In the genomic region with DNA sequence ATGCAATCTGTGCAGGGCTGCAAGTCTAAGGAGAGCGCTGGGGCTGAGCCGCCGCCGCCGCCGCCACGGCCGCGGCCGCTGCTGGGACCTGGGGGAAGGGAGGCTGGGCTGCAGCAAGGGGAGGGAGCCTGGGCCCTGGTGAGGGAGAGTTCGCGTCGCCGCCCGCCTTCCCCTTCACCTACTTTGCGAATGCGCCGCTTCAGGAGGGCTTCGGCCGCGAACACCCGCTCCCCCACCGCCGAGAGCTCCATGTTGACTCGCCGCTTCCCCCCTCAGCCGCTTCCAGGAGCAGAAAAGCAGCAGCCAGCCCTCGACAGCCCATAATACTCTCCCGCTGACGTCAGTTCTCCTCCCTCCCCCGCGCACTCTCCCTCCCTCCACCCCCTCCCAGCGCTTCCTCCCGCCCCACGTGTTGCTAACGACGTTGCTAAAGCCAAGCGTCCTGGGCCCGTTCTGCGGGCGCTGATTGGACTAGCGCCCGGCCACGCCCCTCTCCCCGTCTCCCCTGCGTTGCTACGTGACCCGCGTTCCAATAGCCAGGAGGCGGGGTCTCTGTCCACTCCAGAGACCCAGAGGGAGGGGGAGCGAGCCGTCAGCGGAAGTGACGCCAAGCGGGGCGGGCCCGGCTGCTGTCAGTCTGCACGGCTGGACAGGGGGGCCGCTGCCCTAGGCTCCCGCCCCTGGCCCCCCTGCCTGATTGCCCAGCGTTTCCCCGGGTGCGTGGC, we compare ENCODE assay signal across 8 mouse cellular contexts. TPM values are rescaled to one million over a fixed set of nuclear protein-coding genes. Genes with fewer than 3 reads are reported as not detected.
DNase-seq lines count a peak whose midpoint lies in the region; ATAC-seq lines count a peak whose summit lies in the region.

A gene (minus strand): TSS at position 370 of the 725 bp plus-strand sequence.

- ATAC-seq in hindbrain, embryonic 13.5 days (ENCODE audit: low FRiP score): peak; percentile 90

- peak within 1 kb of the TSS; percentile 74 for H3K4me3 ChIP-seq in hindbrain, embryonic 13.5 days

- peaks cover 7% of the 10 kb centered on the region for H3K36me3 ChIP-seq in hindbrain, embryonic 13.5 days

- no peaks in the 10 kb centered on the region for H3K9me3 ChIP-seq in hindbrain, embryonic 13.5 days

- under 1% methylated on average over 58 of the region's 63 CpGs for WGBS in hindbrain, embryonic 13.5 days

- H3K4me1 ChIP-seq in hindbrain, embryonic 13.5 days (replicated peaks): peaks cover 73% of the 10 kb centered on the region

- H3K9ac ChIP-seq in hindbrain, embryonic 13.5 days: peak within 1 kb of the TSS; percentile 89

- peak within 1 kb of the TSS; percentile 86 for H3K4me2 ChIP-seq in hindbrain, embryonic 13.5 days

- H3K27me3 ChIP-seq in hindbrain, embryonic 13.5 days: peaks cover 82% of the 10 kb centered on the region

- peak; percentile 100 for DNase-seq in NIH3T3 (ENCODE audit: low read depth)
- peak; percentile 100 for DNase-seq in cerebellum, postnatal 10 days
- DNase-seq in frontal cortex, postnatal 10 days (ENCODE audit: low spot score in 2 of 2): peak; percentile 100
- DNase-seq in layer of hippocampus, postnatal 25 days (ENCODE audit: extremely low spot score in 1 of 2, low spot score in 1 of 2): peak; percentile 96 to 97
- DNase-seq in lung, postnatal 25 days (ENCODE audit: low spot score): peak; percentile 99
- DNase-seq in retina, embryonic 14.5 days (ENCODE audit: low spot score): peak; percentile 100
- peak; percentile 99 for DNase-seq in thymus, postnatal 4 days

- H3K27ac ChIP-seq in hindbrain, embryonic 13.5 days: peak within 1 kb of the TSS; percentile 94

RNA-seq across cellular contexts. Expression of the gene that starts here (rescaled TPM):
- 10.0 and 11.1 TPM in 2 replicates for polyA plus RNA-seq in hindbrain, embryonic 13.5 days (2015; fragmentation: Nextera tagmentation; extraction: Ambion mirVana)
- 10 to 100 TPM; 13.8 to 16.7 TPM for total RNA-seq in layer of hippocampus, postnatal 25 days (2021)

Comparison
In these comparisons a context has a peak if more than half of its experiments do, and no peak if none do; other contexts are left out.
1. Peak in every context shown above with its lines: DNase-seq, ATAC-seq, H3K4me3 ChIP-seq and H3K27ac ChIP-seq.